Mouse (Mus musculus) urinary bladder, postnatal 14 days (tissue): ENCODE measurements around the gene Tns2.
"Not testable (repeated sequence)": the region's sequence is repeated elsewhere in the genome, so short reads cannot be mapped to it uniquely, and the experiment has no call there.

Source experiments
- DNase-seq: peaks from one replicate; pipeline ENCODE4 v3.0.0; 2021; ENCODE audit warnings: low spot score

The Tns2 gene

GRCm38 (mm10) chr15:102100161-102100981 lies at the start of gene Tns2:
Gene Tns2, plus strand, starts transcription at chr15:102100413.
- peak; percentile 91 for DNase-seq

- peak; percentile 60 for DNase-seq
These were observed 48.1 kb upstream of the Tns2 start for GRCm38 (mm10) chr15:102051920-102052683.

DNA sequence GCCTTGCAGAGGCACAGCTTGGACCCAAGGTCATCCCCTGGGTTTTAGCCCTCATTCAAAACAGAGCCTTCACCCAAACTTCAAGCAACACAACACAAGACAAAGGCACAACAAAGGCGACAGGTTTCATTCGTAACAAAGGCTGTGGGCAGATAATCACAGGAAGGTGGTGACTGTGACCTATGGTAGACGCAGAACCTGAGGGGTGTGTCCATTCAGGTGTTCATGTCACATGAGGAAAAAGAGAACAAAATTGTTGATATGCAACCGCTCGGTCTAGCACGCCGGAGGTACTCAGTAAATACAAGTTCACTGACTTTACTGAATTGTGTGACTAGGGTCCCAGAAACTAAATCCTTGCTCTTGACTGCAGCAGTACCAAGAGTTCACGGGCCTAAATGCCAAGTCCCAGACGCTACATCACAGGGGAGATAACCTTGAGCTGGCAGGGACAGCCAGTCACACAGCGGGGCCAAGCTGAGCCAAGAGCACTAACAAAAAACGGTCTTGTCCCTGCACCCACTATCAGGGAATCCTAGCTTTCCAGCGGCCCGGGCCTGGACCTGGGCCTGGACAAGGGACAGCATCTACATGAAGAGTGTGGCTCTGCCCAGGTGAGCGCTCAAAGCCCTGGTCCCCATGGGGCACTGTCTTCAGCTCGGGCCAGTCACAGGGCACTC lies 43.6 kb upstream of the Tns2 start:
- DNase-seq, result no peak

- DNase-seq, result peak; percentile 96
These were observed 34.4 kb upstream of the Tns2 start for GRCm38 (mm10) chr15:102065661-102066325.

DNA sequence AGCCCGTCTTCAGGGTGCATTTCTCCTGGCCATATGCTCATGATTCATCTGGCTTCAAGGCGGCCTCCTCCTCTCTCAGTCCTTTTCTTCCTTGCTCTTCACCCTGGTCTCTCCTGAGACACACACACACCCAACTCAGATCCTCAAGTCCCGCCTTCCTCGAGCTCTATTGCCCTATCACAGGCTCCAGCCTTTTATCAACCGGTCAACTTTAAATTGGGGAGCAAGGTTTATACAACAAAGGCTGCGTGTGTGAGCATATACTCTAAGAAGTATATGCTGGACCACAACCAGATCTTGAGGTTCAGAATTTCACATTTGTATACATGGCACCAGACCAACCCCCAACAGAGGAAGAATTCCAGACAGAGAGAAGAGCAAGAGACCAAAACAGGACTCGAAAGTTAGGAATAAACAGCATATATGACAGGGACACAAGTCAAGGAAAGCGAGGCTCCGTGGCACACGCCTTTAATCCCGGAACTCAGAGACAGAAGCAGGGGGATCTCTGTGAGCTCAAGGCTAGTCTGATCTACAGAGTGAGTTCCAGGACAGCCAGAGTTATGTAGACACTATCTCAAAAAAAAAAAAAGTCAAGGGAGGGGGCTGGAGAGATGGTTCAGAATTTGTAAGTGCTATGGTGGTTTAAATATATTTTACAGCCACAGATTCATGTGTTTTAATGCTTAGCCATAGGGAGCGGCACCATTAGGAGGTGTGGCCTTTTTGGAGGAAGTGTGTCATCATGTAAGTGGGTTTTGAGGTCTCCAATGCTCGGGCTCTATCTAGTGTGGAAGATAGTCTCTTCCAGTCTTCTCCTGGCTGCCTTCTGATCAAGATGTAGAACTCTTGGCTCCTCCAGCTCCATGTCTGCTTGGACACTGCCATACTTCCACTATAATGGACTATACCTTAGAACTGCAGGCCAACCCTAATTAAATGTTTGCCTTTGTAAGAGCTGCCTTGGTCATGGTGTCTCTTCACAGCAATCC lies 29.4 kb upstream of the Tns2 start:
- DNase-seq, result no peak

DNA sequence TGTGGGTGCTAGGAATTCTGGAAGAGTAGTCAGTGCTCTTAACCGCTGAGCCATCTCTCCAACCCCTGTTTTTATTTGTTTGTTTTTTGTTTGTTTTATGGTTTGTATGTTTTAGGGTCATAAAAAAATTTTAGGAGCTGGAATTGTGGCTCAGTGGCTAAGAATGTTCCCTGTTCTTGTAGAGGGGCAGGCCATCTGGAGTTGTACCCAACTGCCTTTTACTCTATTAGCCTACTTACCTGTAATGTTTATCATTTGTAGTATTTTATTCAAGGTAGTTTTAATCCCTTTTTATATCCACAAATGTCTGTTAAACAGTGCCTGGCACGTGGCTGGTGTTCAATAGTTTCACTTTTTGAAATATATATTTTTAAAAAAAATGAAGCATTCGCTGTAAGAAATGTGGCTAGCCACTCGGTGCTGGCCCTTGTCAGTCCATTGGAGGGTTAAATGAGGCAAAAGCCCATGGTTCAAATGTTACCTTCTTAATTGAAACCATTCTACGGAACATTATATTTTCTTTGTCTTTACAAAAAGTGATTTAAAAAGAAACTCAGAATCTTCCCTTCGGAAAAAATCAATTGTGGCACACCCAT lies 27.2 kb upstream of the Tns2 start:
- DNase-seq, result no peak

DNA sequence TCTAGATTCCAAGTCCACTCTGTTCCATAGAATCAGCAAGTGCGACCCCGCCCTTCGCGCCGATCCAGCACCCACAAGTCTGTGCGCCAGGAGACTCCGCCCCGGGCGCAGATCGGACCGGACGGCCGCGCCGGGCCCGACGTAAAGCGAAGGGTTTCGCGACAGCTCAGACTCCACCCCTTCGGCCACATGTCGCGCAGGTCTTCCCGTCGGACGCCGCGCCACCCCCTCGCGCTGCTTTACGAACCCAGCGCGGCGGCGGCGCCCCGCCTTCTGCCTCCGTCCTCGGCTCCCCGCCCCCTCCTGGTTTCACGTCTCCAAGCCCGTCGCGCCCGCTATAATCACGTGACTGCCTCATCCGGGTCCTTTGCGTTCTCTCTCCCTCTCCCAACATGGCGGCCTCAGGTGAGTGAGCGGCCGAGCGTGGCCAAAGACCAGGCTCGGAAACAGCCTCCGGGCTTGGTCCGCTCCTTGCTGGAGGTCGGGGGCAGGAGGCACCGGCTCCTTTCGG lies 26.6 kb upstream of the Tns2 start, which contains the start of gene Eif4b:
Eif4b (plus strand) TSS at position 215 of the 511 bp plus-strand sequence.
- DNase-seq, result peak; percentile 99

DNA sequence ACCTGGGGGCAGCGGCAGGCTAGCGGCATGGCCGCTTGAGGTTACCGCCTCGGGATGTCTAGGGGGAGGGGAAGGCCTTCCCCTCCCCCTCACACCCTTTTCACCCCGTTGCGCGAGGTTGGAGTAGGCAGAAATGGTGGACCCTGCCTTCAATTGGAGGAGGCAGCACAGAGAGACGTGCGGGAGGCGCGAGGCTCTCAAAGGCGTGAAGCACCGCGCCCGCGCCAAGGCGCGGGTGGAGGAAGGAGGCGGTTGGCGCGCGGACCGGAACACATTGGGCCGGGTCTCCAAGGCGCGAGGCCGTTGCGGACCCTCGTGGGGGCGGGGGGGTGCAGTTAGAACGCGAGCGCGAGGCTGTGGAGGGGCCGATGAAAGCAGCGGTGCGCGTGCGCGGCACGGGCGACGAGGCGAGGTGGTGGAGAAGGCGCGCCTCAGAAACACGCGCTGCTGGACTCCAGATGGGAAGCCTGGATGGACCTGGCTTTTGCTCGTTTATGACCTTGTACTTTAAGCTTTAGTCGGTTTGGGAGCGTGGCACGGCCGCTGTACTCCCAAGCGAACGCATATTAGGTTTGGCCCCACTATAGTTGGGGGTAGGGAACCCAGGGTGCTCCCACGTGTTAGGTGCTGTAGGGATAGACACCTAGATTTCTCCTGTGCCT lies 26.0 kb upstream of the Tns2 start:
- peak; percentile 64 for DNase-seq

DNA sequence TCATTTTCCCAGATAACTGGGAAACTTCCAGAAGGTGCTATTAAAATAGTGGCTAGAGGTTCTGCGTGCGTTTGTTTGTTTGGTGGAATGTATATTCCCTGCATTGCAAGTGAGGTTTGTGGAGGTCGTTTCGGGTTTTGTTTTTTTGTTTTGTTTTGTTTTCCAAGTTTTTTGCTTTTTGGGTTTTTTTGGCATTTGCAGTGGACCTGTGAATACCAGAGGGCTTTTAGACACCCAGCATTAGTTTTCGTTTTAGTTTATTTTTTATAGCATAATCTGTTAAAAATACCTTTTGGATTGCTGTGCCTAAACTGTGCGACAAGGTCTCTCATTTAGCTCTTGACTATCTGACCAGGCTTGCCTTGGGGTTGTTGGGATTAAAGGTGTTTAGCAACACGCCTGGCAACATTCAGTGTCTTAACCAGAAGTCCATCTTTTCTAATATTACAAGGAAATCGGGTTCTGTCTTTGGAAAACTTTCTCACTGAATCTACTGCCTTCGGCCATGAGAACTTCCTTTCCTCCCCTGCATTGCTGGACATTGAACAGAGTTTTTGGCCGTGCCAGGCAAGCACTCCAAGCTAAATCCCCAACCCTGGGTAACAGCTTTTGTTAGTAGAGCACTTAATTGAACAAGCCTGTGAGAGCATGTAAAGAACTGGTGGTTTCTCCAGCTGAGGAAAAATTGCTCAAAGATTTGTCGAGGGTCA lies 25.2 kb upstream of the Tns2 start:
- no peak for DNase-seq

DNA sequence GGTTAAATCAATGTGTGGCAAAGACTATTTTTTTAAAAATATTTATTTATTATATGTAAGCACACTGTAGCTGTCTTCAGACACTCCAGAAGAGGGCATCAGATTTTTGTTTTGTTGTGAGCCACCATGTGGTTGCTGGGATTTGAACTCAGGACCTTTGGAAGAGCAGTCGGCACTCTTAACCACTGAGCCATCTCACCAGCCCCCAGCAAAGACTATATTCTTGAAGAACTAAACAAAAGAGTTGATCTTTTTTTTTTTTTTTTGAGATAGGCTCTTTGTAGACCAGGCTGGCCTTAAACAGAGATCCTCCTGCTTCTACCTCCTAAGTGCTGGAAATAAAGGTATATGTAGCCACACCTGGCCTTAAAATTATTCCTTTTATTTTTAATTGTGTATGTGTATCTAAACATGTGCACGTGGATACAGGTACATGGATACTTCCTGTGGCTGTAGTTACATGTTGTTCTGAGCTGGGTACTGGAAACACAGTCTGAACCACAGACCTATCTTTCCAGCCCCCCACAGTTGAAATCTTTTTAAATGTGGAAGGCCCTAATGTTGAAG lies 23.0 kb upstream of the Tns2 start:
- no peak for DNase-seq

DNA sequence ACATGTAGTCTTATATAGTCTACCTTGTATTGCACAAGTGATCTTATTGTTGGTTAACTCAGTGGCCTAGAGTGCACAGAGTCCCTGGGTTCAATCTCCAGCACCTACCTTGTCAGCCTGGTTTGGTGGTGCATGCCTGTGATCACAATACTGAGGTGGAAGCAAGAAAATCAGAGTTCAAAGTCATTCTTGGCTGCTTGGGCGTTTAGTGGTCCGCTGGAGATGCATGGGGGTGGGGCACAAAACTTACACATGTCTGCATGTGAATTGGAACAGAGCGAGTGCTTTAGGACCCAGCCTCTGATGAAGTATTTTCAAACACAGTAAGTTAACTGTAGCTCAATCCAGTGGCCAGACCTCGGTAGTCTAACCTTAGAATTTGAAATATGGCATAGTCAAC lies 21.0 kb upstream of the Tns2 start:
- DNase-seq, result no peak

- DNase-seq, result not testable (repeated sequence)
These were observed 20.3 kb upstream of the Tns2 start for GRCm38 (mm10) chr15:102079924-102080323.

- DNase-seq, result no peak
These were observed 19.8 kb upstream of the Tns2 start for GRCm38 (mm10) chr15:102080429-102080828.

GRCm38 (mm10) chr15:102082148-102082547 lies 18.1 kb upstream of the Tns2 start:
- DNase-seq, result no peak

GRCm38 (mm10) chr15:102083028-102083427 lies 17.2 kb upstream of the Tns2 start:
- DNase-seq, result no peak

DNA sequence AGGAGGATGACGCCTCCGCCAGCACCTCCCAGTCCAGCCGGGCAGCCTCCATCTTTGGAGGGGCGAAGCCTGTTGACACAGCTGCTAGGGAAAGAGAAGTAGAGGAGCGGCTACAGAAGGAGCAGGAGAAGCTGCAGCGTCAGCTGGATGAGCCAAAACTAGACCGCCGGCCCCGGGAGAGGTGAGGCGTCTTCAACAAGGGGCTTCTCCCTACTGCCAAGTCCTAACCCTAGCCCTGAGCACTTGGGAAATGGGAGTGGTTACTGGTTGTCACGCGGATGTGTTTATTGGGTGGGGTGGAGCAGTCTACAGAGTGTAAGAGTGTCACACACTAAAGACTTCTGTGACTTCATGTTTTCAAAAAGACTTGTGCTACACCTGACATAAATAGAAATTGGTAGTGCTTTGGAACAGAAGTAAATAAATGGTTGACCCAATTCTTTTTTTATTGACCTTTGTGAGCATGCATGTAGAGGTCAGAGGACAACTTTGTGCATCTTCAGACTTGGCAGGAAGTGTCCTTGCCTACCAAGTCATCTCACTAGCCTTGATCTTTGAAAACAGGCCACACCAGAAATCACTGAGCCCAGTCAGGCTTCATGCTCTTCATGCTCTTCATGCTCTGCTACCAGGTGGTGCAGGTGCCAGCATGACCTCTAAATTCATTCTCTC lies 10.2 kb upstream of the Tns2 start:
- no peak for DNase-seq

DNA sequence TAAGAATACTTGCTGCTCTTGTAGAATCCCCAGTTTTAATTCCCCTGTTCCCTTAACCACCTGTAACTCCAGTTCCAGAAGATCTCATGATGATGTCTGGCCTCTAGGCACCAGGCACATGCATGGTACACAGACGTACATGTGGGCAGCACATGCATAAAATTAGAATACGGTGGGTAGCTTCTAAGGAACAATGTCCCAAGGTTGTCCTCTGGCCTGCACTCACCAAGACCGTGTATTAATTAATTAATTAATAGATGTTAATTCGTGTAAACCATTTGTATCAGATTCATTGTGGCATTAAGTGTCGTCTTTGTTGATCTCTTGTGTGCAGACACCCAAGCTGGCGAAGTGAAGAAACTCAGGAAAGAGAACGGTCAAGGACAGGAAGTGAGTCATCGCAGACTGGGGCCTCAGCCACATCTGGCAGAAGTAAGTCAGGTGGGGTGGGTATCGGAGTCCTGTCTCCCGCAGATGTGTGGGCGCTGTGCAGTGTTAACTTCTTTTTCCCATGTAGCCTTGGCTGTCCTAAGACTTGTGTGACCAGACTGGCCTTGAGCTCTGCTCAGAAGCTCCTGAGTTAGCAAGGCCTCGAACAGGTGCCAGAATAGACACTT lies 9.0 kb upstream of the Tns2 start:
- no peak for DNase-seq

- DNase-seq, result no peak
These were observed 8.5 kb upstream of the Tns2 start for GRCm38 (mm10) chr15:102091688-102092087.
